ENCODE assay signal across 8 mouse cellular contexts in the genomic region with DNA sequence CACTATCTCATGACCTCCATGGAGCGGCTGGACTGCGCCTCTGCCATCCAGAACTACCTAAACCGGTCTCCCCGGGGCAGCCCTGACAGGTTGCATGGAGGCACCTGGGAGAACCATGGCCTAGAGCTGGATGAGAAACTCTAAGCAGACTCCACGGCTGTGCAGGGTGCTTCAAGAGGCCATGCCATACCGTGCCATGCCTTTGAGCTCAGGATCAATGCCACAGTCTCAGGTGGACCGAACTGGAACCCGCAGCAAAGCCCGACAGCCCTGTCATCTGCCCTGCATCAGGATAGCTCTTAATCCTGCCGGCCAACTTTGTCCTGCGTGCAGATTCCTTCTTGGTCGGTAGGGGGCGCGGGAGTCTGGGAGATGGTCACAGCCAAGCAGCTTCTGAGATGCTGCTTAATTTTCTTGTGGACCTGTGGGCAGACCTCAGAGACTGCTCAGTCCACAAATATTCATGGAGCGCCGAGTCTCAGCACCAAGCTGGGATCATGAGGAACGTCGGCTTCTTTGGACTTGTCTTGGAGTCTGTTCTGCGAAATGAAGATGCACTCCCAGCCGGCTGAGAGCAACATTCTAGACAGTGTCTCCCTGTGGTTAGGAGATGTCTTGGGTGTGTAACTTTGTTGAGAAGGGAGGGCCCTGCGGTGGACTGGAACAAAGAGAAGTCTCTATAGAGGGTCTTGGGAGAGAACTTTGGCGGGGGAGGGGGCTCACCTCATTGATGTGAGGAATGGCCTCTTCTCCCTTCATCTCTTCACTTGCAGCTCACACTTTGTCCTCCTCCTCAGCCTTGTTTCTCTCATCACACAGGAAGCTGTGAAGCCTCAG. TPM values are rescaled to one million over a fixed set of nuclear protein-coding genes. Genes with fewer than 3 reads are reported as not detected.
DNase-seq lines count a peak whose midpoint lies in the region; ATAC-seq and TF ChIP-seq lines count a peak whose summit lies in the region.

No protein-coding gene starts in this region.

- no peaks in the 10 kb centered on the region for H3K4me1 ChIP-seq in bone marrow macrophage, adult 2 months (ENCODE audit: control insufficient read depth, insufficient read depth, low read length)
- no peaks in the 10 kb centered on the region for H3K4me1 ChIP-seq in embryonic fibroblast, embryonic 13.5 days (ENCODE audit: control insufficient read depth, insufficient read depth, low read length)
- no peaks in the 10 kb centered on the region for H3K4me1 ChIP-seq in heart, embryonic 11.5 days (ENCODE audit: control insufficient read depth, insufficient read depth, low read length)
- H3K4me1 ChIP-seq in kidney, embryonic 15.5 days, result peaks cover 6% of the 10 kb centered on the region; the same call in 1 of the 2 replicates

- no peak for TF ChIP-seq POLR2A in bone marrow macrophage, adult 2 months (IDR thresholded peaks at IDR 0.05; ENCODE audit: borderline replicate concordance, low read depth, low read length)
- no peak for TF ChIP-seq POLR2A in embryonic fibroblast, embryonic 13.5 days (IDR thresholded peaks at IDR 0.05; ENCODE audit: low read depth, low read length)

- H3K36me3 ChIP-seq in heart, embryonic 11.5 days (ENCODE audit: control insufficient read depth, insufficient read depth, low read length), result no peaks in the 10 kb centered on the region
- H3K36me3 ChIP-seq in kidney, embryonic 15.5 days, result no peaks in the 10 kb centered on the region

- peak; percentile 56 for DNase-seq in A20 (ENCODE audit: low read depth, low spot score)
- peak; percentile 89 for DNase-seq in liver
- DNase-seq in spleen, postnatal 4 days (ENCODE audit: low spot score in 2 of 2), result peak; percentile 87 to 97

- WGBS in heart, embryonic 11.5 days (ENCODE audit: insufficient replicate concordance), result 5% methylated on average over 22 of the region's 22 CpGs
- WGBS in kidney, embryonic 15.5 days, result 12% methylated on average over 22 of the region's 22 CpGs

- no peak overlapping the region for H3K27ac ChIP-seq in bone marrow macrophage, adult 2 months (ENCODE audit: insufficient read depth, low read depth, low read length)
- no peak overlapping the region for H3K27ac ChIP-seq in embryonic fibroblast, embryonic 13.5 days (ENCODE audit: insufficient read depth, low read length)
- H3K27ac ChIP-seq in heart, embryonic 11.5 days (ENCODE audit: low read depth, low read length), result no peak overlapping the region
- H3K27ac ChIP-seq in kidney, embryonic 15.5 days, result no peak overlapping the region

- peaks cover 18% of the 10 kb centered on the region for H3K27me3 ChIP-seq in heart, embryonic 11.5 days (ENCODE audit: control insufficient read depth, insufficient read depth, low read length)
- peaks cover 14% of the 10 kb centered on the region; the same call in 1 of the 2 replicates for H3K27me3 ChIP-seq in kidney, embryonic 15.5 days

- H3K4me2 ChIP-seq in heart, embryonic 11.5 days, result peak overlapping the region; percentile 63
- peak overlapping the region; percentile 48 for H3K4me2 ChIP-seq in kidney, embryonic 15.5 days

- H3K9ac ChIP-seq in heart, embryonic 11.5 days (ENCODE audit: low read depth, low read length), result peak overlapping the region; percentile 43; the same call in 1 of the 2 replicates
- H3K9ac ChIP-seq in kidney, embryonic 15.5 days, result no peak overlapping the region

- peak; percentile 40 for TF ChIP-seq CTCF in bone marrow macrophage, adult 2 months (IDR thresholded peaks at IDR 0.05; ENCODE audit: low read depth, low read length)
- TF ChIP-seq CTCF in embryonic fibroblast, embryonic 13.5 days (IDR thresholded peaks at IDR 0.05; ENCODE audit: borderline replicate concordance, insufficient read depth, low read length), result peak; percentile 72; the same call in 1 of the 2 replicates

- ATAC-seq in heart, embryonic 11.5 days (replicated peaks; ENCODE audit: insufficient number of reproducible peaks, low FRiP score, low TSS enrichment), result no peak
- peak; percentile 40 for ATAC-seq in kidney, embryonic 15.5 days (replicated peaks; ENCODE audit: low FRiP score)
- peak; percentile 78 for ATAC-seq in monocyte, adult 5-6 weeks (replicated peaks; ENCODE audit: insufficient number of reproducible peaks, low FRiP score, low TSS enrichment, poor library complexity, severe bottlenecking)

- H3K4me3 ChIP-seq in bone marrow macrophage, adult 2 months (ENCODE audit: insufficient read depth, low read length), result no peak overlapping the region
- no peak overlapping the region for H3K4me3 ChIP-seq in embryonic fibroblast, embryonic 13.5 days (ENCODE audit: insufficient read depth, low read length)
- peak overlapping the region; percentile 23 for H3K4me3 ChIP-seq in heart, embryonic 11.5 days (ENCODE audit: low read depth, low read length)
- H3K4me3 ChIP-seq in kidney, embryonic 15.5 days (replicated peaks), result peak overlapping the region; percentile 1; the same call in 1 of the 2 replicates

- no peaks in the 10 kb centered on the region for H3K9me3 ChIP-seq in heart, embryonic 11.5 days (replicated peaks; ENCODE audit: control insufficient read depth, low read length)
- no peaks in the 10 kb centered on the region for H3K9me3 ChIP-seq in kidney, embryonic 15.5 days (replicated peaks)

RNA-seq across cellular contexts. Expression of gene Unc5cl, which starts 12.9 kb away (rescaled TPM):
- not detected in 2 replicates for polyA plus RNA-seq in bone marrow macrophage, adult 2 months (2012; ENCODE audit: insufficient read depth, insufficient read length, missing spikeins)
- not detected in 2 replicates for polyA plus RNA-seq in embryonic fibroblast, embryonic 13.5 days (2011; ENCODE audit: insufficient read length, low read depth, missing spikeins)
- 0.17 and 0.23 TPM in 2 replicates for polyA plus RNA-seq in heart, embryonic 11.5 days (2014; fragmentation: Nextera tagmentation; extraction: Ambion mirVana)
- 5.6 and 5.7 TPM in 2 replicates for polyA plus RNA-seq in kidney, embryonic 15.5 days (2015; fragmentation: Nextera tagmentation; extraction: Ambion mirVana)
- total RNA-seq in monocyte, adult 5-6 weeks (2017), result 0.95 to 2.9 TPM (median 2.3 TPM) in 3 replicates

RNA-seq across cellular contexts. Expression of gene Tspo2, which starts 16.3 kb away (rescaled TPM):
- not detected in 2 replicates for polyA plus RNA-seq in bone marrow macrophage, adult 2 months (2012; ENCODE audit: insufficient read depth, insufficient read length, missing spikeins)
- not detected in 2 replicates for polyA plus RNA-seq in embryonic fibroblast, embryonic 13.5 days (2011; ENCODE audit: insufficient read length, low read depth, missing spikeins)
- polyA plus RNA-seq in heart, embryonic 11.5 days (2014; fragmentation: Nextera tagmentation; extraction: Ambion mirVana), result 2.1 TPM in 2 replicates
- 2.4 and 4.1 TPM in 2 replicates for polyA plus RNA-seq in kidney, embryonic 15.5 days (2015; fragmentation: Nextera tagmentation; extraction: Ambion mirVana)
- total RNA-seq in monocyte, adult 5-6 weeks (2017), result 5.9 TPM in 1 of 3 replicates, not detected in the others

RNA-seq across cellular contexts. Expression of gene Apobec2, which starts 34.9 kb away (rescaled TPM):
- not detected in 2 replicates for polyA plus RNA-seq in bone marrow macrophage, adult 2 months (2012; ENCODE audit: insufficient read depth, insufficient read length, missing spikeins)
- polyA plus RNA-seq in embryonic fibroblast, embryonic 13.5 days (2011; ENCODE audit: insufficient read length, low read depth, missing spikeins), result not detected in 2 replicates
- polyA plus RNA-seq in heart, embryonic 11.5 days (2014; fragmentation: Nextera tagmentation; extraction: Ambion mirVana), result 213 and 216 TPM in 2 replicates
- polyA plus RNA-seq in kidney, embryonic 15.5 days (2015; fragmentation: Nextera tagmentation; extraction: Ambion mirVana), result 4.2 and 6.9 TPM in 2 replicates
- total RNA-seq in monocyte, adult 5-6 weeks (2017), result 0.39 TPM in 1 of 3 replicates, not detected in the others

RNA-seq across cellular contexts. Expression of gene Oard1, which starts 57.8 kb away (rescaled TPM):
- polyA plus RNA-seq in bone marrow macrophage, adult 2 months (2012; ENCODE audit: insufficient read depth, insufficient read length, missing spikeins), result 29.3 and 38.4 TPM in 2 replicates
- polyA plus RNA-seq in embryonic fibroblast, embryonic 13.5 days (2011; ENCODE audit: insufficient read length, low read depth, missing spikeins), result 17.1 and 18.9 TPM in 2 replicates
- 47.4 and 48.0 TPM in 2 replicates for polyA plus RNA-seq in heart, embryonic 11.5 days (2014; fragmentation: Nextera tagmentation; extraction: Ambion mirVana)
- 72.4 and 74.9 TPM in 2 replicates for polyA plus RNA-seq in kidney, embryonic 15.5 days (2015; fragmentation: Nextera tagmentation; extraction: Ambion mirVana)
- 106 to 120 TPM (median 118 TPM) in 3 replicates for total RNA-seq in monocyte, adult 5-6 weeks (2017)

RNA-seq across cellular contexts. Expression of gene Nfya, which starts 57.9 kb away (rescaled TPM):
- 62.7 and 63.7 TPM in 2 replicates for polyA plus RNA-seq in bone marrow macrophage, adult 2 months (2012; ENCODE audit: insufficient read depth, insufficient read length, missing spikeins)
- polyA plus RNA-seq in embryonic fibroblast, embryonic 13.5 days (2011; ENCODE audit: insufficient read length, low read depth, missing spikeins), result 31.9 and 41.5 TPM in 2 replicates
- 16.9 and 19.6 TPM in 2 replicates for polyA plus RNA-seq in heart, embryonic 11.5 days (2014; fragmentation: Nextera tagmentation; extraction: Ambion mirVana)
- 15.8 and 17.8 TPM in 2 replicates for polyA plus RNA-seq in kidney, embryonic 15.5 days (2015; fragmentation: Nextera tagmentation; extraction: Ambion mirVana)
- 23.0 to 41.0 TPM (median 25.3 TPM) in 3 replicates for total RNA-seq in monocyte, adult 5-6 weeks (2017)

Comparison
In these comparisons a context has a peak if more than half of its experiments do, and no peak if none do; other contexts are left out.
1. H3K4me3 ChIP-seq: peak in heart, embryonic 11.5 days (single experiment) and kidney, embryonic 15.5 days (single experiment); none in bone marrow macrophage, adult 2 months (single experiment) and embryonic fibroblast, embryonic 13.5 days (single experiment).
2. RNA of gene Apobec2, which starts 34.9 kb away (polyA plus RNA-seq): 213 to 216 TPM in heart, embryonic 11.5 days; 4.2 to 6.9 TPM in kidney, embryonic 15.5 days, not detected in bone marrow macrophage, adult 2 months and not detected in embryonic fibroblast, embryonic 13.5 days; every median in the first group is over 10 times any median in the second.
3. Peak in every context shown above with its lines, with median percentiles within 50 percentile points of each other: DNase-seq.